Mouse (Mus musculus): Measurements from ENCODE around the gene Ccna2. TPM values are rescaled to one million over a fixed set of nuclear protein-coding genes. Genes with fewer than 3 reads are reported as not detected.

Ccna2 gene
- polyA plus RNA-seq (2012; ENCODE audit: low replicate concordance): 270 and 326 TPM in 2 replicates

DNA sequence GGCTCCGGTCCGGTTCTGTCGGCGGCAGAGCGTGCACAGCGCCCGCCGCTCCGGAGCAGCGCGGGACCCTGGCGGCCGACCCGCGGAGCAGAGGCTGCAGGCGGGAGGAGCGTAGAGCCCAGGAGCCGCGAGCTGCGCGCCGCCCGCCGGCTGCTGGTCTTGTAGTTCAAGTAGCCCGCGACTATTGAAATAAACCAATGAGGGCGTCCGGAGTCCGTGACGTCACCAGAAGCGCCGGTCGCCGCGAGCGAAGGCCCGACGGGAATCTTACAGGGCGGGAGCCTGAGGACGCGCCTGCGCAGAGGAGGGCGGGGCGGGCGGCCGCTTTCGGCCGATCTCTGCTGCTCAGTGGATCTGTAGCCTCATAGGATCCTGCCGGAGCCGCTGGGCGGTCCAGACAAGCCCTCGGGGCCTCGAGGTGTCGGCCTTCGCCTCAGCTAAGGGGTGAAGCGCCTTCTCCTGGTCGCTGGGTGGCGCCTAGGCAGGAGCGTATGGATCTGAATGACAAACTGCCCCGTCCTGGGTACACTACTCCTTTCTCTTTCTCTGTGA, at the start of gene Ccna2:
Gene Ccna2 (minus strand): TSS at position 324 of the 552 bp plus-strand sequence.

DNA sequence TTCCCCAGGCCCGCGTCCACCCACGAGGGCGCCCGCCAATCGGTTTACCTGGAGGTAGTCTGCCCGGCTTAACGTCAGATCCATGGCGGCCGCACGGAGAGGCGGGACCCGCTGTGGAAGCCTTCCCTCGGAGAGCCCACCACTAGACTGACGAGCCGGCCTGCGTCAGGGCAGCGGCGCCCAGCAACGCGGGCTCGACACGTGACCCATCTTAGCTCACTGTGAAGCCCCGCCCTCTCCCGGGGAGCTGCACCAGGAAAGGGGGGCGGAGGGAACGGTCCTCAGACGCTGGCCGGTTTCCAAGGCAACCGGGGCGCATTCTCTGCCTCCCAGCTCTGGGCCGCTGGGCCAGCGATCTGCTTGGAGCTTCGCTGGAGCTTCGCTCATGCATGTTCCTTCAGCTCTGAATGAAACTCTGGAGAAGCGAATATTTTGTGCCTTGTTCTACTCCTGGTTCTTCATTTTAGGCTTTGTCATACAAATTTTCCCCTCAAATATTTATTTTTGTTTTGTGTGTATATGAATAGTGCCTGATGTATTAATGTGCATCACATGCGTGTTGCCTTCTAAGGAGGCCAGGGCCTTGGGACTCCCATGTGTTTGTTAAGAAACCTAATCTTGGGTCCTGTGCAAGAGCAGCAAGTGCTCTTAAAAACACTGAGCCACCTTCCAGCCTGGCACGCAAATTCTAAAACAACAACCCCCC, 41.4 kb upstream of the Ccna2 start, which contains the start of gene Bbs7:
Gene Bbs7 (minus strand): TSS at position 276 of the 706 bp plus-strand sequence.

DNA sequence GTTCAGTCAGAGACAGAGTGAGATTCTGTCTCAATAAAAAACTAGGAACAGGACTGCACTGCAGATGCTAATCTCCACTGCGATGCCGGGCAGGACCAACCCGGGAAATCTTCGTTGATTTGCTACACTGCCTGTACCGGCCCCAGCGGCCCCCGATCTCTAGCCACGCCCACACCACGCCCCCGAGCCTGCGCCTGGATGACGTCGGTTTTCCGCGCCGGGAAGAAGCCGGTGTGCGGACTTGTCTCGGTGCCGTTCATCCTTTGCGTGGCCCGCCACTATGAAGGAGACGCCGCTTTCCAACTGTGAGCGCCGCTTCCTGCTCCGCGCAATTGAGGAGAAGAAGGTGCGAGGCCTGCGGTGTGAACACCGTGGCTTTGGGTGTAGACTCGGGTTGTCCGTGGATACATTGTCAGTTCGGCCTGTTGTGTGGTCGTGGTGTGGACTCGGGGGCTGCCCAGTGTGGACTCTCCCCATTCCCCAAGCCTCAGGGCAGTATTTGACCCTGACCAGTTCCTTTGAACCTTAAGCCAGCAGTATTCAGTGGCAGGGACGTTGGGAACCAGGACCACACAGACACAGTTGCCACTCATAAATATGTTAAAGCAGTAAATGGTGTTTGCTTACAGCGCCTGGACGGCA, 19.4 kb downstream of the Ccna2 start, which contains the start of gene Exosc9:
Gene Exosc9 (plus strand): TSS at position 201 of the 642 bp plus-strand sequence.

DNA sequence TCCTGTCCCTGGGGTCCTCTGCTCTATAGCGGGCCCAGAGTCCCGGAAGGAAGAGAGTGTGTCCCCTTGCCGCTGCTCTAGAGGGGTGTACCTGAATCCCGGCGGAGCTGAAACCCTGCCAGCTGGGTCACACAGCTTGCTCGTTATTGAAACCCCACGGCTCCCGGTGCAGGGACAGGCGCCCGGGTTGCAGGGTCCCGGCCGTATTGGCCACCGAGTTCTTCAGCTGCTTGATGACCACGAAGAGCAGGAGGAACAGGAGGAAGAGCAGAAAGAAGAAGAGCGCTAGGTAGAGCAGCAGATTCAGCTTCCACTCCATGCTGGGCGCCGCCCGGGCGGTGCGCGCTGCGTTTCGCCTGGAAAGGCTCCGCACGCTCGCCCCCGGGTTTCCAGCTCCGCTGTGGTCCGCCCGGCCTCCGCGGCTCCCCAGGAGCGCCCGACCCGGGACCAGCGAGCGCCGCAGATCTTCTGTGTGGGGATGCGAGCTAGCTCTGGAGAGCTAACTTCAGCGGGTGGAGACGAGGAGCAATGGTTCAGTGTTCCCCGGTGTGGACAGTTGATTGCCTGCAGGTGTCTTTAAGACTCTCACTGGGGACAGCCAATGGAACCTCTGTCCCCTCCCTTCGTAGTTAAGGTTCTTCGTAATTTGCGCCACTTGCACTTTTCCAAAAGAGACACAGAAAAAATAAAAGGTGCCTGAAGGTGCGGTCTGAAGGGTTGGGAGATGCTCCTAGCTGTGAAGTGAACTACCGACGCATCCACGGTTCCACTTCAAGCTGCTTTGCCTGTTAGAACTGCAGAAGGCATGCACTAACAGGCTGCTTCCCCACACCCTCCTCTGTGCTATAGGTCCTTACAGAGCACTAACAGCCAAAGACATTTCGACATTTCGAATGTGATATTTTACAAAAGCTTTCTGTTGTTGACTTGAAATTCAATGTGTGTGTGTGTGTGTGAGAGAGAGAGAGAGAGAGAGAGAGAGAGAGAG, 50.6 kb downstream of the Ccna2 start, which contains the start of gene Gm11549:
Gene Gm11549 (minus strand): TSS at position 741 of the 988 bp plus-strand sequence.

Other genes with a start within 250 kb of the Ccna2 start
- gene Anxa5, start 96.3 kb downstream of the Ccna2 start, polyA plus RNA-seq (2012; ENCODE audit: low replicate concordance): 16.9 and 31.8 TPM in 2 replicates
- gene 1810062G17Rik, start 96.2 kb downstream of the Ccna2 start, polyA plus RNA-seq (2012; ENCODE audit: low replicate concordance): 0.27 TPM in 1 of 2 replicates, not detected in the other
- not detected in 2 replicates for gene Gm11549, start 50.3 kb downstream of the Ccna2 start, polyA plus RNA-seq (2012; ENCODE audit: low replicate concordance)
- gene Exosc9, start 19.5 kb downstream of the Ccna2 start, polyA plus RNA-seq (2012; ENCODE audit: low replicate concordance): 0.41 and 3.8 TPM in 2 replicates
- 1.1 and 1.3 TPM in 2 replicates for gene Bbs7, start 41.3 kb upstream of the Ccna2 start, polyA plus RNA-seq (2012; ENCODE audit: low replicate concordance)
- not detected in 2 replicates for gene Trpc3, start 118.0 kb upstream of the Ccna2 start, polyA plus RNA-seq (2012; ENCODE audit: low replicate concordance)